Mouse (Mus musculus) adipocyte (in vitro differentiated cells): Measurements from ENCODE around the gene Tmem50a.

Experiments
- DNase-seq: peaks from one replicate; pipeline ENCODE4 v3.0.0-alpha.2; 2016; ENCODE audit warnings: low spot score

Gene Tmem50a

DNA sequence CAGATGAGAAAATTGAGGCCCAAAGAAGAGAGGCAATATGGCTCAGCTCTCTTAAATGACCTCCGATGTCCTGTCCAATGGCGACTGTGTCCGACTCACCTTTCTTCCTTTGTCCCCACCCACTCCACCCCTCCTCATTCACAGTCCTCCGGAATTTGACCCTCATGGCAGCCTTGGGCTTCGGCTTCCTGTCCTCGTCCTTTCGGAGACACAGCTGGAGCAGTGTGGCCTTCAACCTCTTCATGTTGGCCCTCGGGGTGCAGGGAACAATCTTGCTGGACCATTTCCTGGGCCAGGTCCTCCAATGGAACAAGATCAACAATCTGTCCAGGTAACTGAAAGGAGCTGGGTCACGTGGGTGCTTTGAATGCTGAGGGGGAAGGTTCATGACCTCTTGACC lies 38.7 kb downstream of the Tmem50a start:
- no peak for DNase-seq

DNA sequence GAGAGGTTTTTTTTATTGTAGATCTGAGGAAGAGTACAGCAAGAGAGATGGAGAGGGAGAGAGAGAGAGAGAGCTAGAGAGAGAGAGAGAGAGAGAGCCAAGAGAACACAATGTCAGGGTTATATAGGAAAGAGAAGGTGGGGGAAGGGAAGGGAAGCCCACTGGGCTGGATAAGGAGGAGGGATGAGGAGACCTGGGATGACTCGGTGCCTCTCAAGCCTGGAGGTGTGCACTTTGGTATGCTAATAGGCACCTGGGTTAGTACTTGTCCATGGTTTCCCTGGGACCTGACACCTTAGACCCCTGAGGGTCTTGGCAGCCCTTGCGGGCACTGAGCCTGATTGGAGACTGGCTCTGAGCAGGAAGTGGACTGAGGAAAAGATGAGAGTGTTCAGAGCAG lies 42.9 kb downstream of the Tmem50a start:
- DNase-seq = no peak

DNA sequence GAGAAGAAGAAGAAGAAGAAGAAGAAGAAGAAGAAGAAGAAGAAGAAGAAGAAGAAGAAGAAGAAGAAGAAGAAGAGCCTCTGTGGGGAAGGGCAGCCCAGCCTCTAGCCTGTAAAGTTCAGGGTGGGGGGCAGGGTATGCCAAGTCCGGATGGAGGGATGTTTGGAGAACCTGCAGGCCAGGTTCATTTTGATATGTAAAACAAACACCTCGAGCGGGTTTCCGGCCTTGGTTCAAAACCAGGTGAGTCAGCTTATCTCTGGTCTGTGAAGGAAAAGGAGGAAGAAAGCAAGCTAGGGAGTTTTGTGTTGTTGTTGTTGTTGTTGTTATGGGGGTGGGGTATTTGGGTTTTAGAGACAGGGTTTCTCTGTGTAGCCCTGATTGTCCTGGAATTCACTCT lies 43.3 kb downstream of the Tmem50a start:
- no peak for DNase-seq

DNA sequence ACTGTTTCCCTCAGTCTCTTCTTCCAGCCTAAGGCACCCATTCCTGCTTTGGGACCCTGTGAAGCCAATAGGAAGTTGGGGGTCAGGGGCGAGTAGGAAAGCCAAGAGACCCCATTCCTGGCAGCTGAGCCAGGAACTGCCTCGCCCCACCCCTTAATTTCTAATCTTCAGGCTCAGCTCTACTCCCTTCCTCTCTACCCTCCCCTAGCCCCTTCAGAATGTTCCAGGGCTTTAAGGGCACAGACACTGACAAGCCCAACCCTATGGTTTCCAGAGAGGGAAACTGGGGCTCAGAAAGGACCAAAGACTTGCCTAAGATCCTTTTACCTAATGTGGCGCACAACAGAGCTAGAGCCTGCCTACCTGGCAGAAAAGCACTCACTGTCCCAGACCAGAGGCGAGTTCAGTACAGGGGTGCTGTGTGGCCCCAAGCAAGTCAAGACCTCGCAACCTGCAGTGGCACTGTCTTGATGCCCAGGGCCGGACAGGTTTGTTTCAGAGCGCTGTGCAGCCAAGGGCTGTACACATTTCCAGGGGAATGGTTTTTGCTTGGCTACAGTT lies 44.9 kb downstream of the Tmem50a start:
- DNase-seq = no peak

DNA sequence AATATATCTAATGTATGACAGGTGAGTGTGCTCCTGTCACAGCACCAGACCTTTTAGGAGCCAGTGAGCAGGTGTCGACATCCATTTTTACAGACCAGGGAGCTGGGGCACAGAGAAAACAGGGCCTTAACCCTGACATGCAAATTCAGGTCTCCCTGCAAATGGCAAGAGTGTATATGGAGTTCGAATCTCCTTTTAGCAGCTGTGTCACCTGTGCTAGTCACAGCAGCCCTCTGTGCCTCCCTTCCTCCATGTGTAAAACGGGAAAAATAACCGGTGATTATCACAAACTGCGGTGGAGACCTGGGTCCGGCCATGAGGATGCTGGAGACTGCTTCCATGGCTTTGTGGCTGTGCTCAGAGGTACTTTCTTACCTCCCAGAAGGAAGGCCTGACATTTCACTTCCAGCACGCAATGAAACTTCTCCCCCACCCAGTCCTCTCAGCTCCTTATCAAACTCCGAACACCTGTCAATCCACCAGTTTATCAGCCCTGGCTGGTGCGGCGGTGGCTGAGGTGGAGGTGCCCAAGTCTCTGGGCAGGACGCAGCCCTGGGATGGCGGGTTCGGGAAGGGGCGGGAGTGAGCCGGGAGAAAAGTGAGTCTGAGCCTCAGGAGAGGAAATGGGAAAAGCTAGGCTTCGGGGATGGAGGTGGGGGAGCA lies 45.6 kb downstream of the Tmem50a start:
- no peak for DNase-seq

DNA sequence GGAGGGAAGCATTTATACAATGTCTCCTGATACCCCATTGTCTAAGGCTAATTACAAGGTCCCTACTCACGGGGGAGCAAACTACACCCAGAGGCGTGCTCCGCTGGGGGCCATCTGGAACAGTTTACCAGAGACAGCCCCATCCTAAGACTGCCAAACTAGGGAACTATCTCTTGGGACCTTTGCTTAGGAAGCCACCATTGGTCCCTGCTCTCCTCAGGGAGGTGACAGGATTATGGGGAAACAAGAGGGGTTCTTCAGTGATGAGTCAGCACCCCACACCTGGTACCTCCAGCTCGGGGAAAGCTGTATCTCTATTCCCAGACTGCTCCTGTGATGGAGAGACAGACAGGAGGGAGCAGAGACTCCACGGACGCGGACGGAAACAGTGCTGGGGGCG lies 46.3 kb downstream of the Tmem50a start:
- DNase-seq = no peak

DNA sequence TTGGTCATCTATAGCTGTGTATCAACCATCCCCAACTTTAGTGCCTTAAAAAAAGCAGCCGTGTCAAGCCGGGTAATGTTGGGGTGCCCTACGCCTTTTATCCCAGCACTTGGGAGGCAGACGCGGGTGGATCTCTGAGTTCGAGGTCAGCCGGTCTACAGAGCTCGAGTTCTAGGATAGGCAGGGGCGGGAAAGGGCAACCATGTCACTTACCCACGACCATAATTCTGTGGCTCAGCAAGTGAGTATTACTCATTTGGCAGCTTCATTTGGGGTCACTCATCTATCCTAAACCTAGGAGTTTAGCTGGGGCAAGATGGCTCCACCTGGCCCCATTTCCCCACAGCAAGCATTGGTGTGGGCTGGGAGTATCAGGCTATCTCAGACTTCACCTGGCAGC lies 46.8 kb downstream of the Tmem50a start:
- no peak for DNase-seq

DNA sequence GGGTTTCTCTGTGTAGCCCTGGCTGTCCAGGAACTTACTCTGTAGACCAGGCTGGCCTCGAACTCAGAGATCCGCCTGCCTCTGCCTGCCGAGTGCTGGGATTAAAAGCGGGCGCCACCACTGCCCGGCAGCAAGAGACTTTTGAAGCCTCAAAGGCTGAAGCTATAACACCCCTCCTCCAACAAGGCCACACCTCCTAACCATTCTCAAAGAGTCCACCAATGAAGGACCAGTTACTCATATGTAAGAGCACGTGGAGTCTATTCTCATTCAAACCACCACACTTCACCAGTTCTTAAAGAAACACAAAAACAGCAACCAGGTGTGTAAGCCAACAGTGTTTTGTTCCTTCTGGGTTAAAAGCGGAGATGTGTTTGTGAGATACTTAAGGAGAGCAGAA lies 47.2 kb downstream of the Tmem50a start:
- DNase-seq = no peak

DNA sequence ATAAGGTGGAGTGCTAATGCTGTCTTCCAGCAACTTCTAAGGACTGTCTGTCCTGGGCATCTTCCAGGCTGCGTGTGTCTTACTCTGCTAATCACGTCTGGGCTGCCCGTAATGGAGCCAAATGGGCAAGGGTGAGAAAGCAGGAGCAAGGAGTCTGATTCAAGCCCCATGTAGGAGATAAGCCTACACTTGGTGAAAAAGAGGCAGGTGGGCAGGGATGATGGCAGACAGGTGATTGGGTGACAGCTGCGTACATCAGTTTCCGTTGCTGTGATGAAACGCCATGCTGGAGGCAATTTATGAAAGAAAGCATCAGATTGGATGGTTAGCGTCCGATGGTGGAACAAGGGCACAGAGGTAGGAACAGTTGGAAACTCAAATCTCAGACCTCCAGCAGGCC lies 47.6 kb downstream of the Tmem50a start:
- DNase-seq = no peak

DNA sequence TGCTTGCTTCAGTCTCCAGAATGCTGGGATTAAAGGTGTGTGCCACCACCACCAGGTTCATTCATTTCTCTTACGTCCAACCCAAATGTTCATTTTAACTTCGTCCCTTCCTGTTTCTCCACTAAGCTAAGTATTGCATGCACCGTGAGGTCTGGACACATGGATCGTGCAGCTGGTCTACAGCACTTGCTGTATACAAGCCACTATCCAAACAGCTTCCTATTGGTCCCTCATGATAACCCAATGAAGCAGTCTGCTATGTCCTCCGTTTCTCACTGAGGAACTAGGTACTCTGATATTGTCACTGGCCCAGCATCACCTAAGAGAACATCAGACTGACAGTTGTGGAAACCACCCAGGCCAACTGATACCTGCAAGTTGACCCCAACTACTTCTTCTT lies 49.0 kb downstream of the Tmem50a start:
- DNase-seq = no peak

DNA sequence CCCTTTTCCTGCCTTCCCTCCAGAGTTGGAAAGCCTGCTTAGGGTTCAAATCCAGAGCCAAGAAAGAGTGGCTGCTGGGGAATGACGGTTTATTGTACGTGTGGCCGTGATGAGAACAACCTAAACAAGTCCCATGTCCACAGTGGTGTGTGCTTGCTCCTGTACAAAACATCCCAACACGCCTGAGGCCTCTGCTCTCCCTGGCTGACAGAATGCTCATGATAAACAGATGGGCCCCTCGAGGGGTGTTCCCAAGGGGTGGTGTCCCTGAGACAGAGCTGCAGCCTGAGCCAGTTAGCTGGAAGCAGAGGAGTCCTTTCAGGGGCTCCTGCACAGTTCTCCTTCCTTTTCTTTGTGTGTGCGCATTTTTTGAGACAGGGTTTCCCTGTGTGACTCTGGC lies 49.5 kb downstream of the Tmem50a start:
- DNase-seq = no peak

DNA sequence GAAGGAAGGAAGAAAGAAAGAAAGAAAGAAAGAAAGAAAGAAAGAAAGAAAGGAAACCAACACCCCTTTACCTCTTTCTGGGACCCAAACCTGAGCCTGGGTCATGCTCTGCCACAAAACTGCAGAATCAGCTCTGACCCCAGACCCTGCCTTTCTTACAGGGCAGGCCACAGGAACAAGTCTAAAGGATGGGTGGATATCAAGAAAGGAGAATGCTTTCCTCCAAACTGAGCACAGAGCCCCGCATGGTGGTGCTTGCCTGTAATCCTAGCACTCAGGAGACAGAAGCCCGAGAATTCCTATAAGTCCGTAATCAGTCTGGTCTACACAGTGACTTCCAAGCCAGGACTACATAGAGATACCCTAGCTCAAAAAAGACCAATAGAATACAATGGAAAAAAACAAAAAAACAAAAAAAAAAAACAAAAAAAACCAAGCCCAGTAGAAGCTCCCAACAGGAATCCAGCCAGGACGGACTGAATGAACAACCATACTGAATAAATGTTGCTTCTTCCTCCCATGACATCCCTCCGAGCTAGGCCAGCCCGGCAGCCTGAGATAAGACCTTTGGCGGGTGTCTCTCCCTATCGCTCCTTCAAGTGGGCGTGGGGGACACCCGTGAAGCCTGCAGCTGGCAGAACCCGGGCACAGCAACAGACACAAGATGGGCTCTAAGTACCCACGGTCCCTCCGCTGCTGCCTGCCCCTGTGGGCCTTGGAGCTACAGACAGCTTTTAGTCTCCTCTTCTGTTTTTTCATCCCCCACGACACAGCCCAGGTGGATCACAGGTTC lies 50.7 kb downstream of the Tmem50a start, which contains the start of gene Rhd:
TSS of gene Rhd (plus strand) at position 600 of the 793 bp plus-strand sequence.
- no peak for DNase-seq

DNA sequence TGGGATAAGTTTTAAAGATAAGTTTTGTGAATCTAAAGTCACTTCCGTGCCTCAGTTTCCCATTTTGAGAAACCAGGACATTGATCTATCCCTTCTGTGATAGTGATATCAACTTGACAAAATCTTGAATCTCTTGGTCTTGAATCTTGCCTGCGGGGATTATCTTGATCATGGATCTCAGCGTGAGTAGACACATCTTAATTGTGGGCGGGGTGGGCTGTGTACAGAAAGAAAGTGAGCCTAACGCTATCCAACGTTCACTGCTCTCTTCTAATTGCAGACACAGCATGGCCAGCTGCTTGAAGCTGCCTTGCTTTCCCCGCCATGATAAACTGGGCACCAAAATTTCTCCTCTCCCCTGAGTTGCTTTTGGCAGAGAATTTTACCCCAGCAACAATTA lies 51.8 kb downstream of the Tmem50a start:
- DNase-seq = no peak

DNA sequence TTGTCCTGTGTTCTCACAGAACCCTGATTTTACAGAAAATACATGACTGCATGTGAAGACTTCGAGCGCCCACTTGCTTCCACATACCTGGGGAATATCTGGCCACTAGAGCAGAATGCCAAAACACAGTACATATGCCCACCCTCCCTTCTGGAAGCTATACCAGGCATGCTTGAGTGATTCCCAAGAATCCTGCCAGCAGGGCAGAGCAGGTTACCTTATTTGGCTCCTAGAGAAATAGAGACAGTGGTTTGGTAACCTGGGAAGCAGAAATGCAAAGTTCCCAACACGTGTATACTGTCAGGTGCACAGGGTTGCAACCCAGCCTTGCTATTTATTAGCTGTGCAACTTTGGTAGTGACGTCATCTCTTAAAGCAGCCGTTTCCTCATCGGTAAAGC lies 52.9 kb downstream of the Tmem50a start:
- DNase-seq = no peak

DNA sequence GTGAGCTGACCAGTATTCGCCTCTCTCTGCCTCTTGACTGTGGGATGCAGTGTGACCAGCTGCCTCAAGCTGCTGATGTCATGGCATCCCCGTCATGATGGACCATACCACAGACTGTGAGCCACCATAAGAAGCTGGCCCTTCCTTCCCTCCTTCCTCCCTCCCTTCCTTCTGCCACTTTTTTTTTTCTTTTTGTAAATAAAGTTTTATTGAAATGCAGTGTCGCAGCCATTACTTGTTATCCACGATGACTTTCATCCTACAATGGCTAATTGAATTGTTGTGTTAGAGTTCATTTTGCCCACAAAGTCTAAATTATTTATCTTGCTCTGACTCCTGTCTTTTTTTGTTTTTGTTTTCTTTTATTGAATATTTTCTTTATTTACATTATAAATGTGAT lies 56.3 kb downstream of the Tmem50a start:
- no peak for DNase-seq

DNA sequence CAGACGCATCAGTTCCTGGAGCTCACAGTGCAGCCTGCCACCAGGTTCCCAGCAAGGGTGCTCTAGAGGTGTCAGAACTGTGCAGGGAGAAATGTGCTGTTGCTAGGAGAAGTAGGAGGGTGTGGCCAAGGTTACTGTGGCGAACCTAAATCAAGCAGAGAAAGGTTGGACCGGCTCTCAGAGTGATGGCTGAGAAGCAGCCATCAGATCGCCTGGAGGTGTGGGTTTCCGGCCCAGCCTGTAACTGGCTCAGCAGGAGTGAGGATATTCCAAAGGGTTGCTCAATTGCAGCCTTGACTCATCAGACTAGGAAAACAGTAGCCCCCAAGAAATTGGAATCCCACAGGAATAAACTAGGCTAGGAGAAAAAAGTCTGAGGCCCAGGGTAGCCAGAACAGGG lies 58.3 kb downstream of the Tmem50a start:
- DNase-seq = no peak

DNA sequence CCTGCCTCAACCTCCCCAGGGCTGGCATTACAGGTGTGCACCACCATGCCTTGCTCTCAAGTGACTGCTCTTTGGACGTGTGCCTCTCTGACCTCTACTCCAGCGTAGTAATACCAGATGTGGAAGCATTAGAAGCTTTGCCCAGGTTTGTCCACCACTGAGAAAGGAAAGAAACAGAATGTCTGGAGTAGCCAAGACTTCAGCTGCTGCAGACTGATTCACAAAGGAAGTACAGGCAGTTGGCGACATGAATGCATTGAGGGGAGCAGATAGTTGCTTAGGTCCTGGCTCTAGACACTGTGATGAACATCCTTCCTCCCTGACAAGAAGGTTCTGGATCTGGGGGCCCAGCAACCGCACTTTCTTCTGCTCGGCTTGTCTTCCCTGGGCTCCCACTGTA lies 58.8 kb downstream of the Tmem50a start:
- DNase-seq = no peak

DNA sequence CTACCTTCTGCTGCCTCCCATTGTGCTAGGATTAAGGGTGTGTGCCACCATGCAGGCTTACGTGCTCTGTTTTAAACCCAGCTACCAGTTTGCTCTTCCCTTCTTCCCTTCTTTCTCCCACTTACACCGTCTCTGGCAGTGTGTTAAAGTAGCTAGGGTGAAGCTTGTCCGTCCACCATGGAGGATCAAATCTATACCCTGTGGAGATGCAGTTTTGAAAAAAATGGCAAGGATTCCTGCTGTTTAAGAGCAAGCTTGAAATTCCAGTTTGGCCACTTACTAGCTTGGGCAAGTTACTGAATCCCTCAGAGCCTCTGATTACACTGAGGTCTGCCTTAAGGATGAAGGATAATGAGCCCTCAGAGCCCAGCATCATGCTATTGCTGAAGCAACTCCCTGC lies 59.5 kb downstream of the Tmem50a start:
- DNase-seq = no peak

DNA sequence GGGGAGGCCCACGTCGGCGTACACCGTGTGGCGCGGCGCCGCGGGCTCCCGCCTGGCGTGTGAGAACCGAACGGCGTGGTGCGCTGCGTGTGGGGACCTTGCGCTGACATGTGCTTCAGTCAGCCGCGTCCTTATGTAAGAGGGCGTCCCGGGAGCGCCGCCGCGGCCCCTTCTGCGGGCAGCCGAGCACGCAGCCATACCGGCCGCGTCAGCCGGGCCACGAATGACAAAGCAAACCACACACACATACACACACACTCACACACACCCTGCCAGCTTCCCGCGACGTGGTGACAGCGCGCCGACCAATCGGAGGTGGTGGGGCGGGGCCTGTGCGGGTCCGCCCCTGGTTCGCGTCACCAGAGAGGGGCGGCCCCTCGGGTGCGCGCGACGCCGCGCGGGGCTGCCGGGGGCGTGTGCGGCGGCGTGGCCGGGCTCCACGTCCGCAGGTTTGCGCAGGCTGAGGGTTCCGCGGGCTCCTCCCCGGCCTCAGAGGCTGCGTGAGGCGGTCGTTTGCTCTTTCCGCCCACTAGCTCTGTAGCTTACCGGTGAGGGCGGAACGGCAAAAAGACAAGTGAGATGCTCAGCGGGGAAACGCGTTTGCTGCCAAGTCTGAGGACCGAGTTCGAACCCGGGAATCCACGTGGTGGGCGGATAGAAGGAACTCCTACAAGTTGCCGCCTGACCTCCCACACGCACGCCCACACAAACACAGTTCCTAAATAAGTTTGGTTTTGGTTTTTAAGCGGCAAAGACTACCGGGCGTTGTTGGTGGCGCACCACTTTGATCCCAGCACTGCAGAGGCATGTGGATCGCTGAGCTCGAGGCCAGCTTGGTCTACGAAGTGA lies 61.0 kb downstream of the Tmem50a start:
- DNase-seq = peak; percentile 86

DNA sequence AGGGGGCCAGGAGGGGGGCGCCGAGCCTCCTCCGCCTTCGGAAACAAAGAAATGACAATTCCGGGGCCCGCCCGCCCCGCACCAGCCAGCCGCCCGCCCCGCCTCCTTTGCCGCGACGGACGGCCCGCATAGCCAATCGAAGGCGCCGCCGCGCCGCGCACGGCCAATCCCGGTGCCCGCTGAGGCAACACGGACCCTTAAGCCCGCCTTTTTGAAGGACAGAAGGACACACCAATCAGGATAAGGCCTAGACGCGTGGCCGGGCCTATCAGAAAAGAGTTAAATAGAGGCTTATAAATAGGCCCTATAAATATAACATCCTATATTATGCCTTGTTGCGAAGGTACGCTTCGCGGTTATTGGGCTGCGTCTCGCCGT lies 61.6 kb downstream of the Tmem50a start, which contains the start of gene Maco1:
TSS of gene Maco1 (minus strand) at position 87 of the 378 bp plus-strand sequence.
- DNase-seq = peak; percentile 98

DNA sequence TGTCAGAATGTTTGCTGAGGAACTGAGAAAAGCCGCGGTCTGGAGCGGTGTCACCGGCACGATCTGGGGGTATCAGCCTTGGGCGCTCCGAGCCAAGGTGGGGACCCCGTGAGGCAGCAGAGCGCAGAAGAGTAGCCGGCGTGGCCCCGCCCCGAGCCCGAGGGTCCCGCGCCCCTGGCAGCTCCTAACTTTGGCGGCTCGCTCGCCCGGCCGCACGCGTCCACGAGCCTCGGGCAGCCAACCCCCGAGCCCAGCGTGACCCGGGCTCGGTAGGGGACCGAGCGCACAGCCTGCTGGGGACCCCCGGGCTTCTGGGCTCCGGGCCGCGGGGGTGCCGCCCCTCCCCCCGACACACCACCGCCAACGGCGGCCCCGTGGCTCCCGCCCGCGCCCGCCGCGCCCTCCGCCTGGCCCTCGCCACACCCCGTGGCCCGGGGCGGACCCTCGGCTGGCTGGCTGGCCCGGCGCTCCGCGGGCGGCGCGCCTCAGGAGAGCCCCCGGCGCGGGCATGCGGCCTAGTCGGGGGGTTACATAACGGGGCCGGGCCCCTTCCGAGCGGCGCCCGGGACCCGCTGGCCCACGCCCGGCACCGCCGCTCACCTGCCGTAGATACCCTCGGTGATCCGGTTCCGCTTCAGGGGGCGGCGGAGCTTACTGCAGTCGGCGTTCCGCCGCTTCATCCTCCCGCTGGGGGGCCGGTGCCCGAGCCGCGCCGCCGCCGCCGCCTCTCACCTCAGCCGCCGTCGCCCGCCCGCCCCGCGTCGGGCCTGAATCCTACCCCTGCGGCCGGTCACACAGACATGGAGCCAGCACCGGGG lies 62.2 kb downstream of the Tmem50a start:
- peak; percentile 26 for DNase-seq

DNA sequence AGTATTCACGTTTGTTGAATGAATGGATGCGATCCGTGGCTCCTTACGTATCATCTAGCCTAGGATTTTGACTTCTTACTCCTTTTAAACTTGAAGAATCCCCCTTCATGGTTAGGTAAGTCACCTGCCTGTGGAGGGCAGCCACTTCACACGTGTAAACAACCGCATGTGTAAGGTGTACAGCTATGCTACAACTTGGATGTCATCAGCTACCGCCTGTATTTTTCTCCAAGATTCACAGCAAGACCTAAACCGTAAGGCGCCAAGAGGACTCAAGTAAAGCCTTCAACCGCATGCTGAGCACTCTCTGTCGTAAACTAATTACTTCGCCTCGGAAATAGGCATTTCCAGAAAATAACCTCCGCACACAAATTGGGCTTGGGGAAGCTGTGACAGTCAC lies 62.9 kb downstream of the Tmem50a start:
- no peak for DNase-seq
